Mouse (Mus musculus): ENCODE data around the gene Abcc12. TPM values are rescaled to one million over a fixed set of nuclear protein-coding genes. Genes with fewer than 3 reads are reported as not detected.

Abcc12 gene
- total RNA-seq, 1 experiment from 2014 or later, result 0.12 TPM

DNA sequence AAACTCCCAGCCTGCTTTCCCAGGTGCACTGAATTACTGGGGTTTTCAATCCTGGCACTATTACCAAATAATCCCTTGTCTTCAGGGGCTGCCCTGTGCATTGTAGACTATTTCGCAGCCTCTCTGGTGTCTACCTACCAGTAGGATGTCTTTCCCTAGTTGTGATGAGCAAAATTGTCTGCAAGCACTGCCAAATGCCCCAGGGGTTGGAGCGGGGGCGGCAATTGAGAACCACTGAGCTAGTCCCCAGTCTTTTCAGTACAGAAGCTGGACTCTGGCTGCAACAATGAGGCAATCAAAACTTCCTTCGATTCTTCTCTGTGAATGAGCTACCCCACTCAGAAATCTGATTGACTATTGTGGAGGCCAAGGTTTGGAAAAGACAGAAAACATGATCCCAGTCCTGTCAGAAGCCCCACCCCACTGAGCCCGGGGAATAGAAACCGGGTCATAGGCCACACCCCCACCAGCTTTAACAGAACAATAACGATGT, 45.4 kb downstream of the Abcc12 start:
- no peak for ATAC-seq (ENCODE audit: extremely low read depth, insufficient number of reproducible peaks, low FRiP score, poor library complexity, severe bottlenecking)

DNA sequence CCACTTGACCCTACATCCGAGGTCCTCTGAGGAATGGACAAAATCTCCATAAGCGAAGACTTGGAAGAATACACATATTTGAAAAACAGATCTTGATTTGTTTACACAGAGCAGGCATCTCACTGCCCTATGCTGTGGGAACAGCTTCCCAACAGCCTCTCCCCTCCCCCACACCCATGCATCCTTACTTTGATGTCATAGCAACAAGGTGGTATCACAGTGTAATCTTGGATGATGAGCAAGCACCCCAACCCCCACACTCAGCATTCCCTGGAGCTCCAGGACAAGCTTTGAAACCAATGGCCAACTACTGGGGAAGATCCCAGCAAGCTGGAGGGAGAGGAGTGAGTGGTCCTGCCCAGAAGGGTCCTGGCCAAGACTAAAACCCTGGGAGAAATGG, 50.8 kb downstream of the Abcc12 start:
- ATAC-seq (ENCODE audit: extremely low read depth, insufficient number of reproducible peaks, low FRiP score, poor library complexity, severe bottlenecking), result no peak

DNA sequence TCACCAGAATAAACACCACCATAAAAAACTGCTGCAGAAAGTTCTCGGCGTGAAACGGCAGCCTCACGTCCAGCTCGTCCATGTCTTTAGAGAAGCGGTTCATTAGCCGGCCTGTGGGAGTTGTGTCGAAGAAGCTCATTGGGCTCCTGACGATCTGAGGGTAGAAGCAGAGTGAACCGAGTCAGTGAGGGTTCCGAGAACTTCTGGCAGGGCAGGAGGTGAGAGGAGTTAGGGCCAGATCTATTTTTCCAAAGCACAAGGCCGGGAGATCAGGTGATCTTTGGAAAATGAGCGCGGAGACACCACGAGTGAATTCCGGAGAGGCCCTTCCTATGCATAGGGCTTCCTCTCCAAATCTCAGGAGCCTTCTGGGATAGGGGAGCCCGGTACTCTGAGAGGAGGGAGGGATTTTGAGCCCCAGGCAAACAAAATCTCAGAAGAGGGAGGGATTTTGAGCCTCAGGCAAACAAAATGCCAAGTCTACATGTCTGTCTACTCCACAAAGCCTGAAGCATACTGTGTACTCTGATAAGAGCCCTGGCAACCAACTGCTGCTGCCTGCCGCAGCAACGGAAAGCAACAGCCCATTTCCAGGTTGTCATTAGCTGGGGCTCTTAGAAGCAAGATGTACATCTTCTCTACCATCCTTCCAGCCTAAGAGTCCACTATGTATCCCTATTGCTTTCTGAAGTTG, 53.0 kb downstream of the Abcc12 start:
- no peak for ATAC-seq (ENCODE audit: extremely low read depth, insufficient number of reproducible peaks, low FRiP score, poor library complexity, severe bottlenecking)

DNA sequence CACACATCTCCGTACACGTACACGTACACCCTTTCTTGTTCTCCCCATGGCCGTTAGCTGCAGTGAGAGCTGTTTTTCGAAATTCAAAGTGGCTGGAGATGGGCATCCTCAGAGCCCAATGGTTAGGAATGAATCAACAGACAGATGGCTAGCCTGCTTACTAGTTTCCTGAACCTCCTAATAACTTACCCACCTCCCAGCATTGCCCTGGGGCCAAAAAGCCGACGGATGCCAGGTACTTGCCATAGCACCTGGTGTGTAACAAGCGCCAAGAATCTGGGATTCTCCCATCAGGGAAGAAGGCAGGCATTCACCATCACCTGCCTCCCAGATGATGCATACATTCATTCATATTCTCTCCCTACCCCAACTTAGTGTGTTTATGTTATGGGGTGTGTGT, 53.7 kb downstream of the Abcc12 start:
- ATAC-seq (ENCODE audit: extremely low read depth, insufficient number of reproducible peaks, low FRiP score, poor library complexity, severe bottlenecking), result no peak

DNA sequence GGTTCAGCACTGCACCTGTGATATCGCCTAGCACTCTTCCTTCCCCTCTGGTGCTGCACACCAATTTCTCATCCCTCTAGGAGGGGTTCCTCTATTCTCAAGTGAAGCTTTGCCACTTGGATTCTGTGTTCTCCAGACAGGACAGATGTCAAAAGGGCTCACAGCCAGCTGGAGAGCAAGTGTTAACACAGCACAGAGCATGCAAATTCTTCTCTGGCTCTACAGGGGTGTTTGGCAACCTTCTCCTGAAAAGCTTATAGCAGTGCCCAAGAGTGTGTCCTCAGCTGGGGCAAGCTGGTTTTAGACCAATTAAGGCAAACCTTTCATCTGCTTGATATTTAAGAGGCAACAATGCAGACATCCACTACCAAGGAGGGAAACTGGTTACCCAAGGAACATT, 66.3 kb downstream of the Abcc12 start:
- no peak for ATAC-seq (ENCODE audit: extremely low read depth, insufficient number of reproducible peaks, low FRiP score, poor library complexity, severe bottlenecking)

DNA sequence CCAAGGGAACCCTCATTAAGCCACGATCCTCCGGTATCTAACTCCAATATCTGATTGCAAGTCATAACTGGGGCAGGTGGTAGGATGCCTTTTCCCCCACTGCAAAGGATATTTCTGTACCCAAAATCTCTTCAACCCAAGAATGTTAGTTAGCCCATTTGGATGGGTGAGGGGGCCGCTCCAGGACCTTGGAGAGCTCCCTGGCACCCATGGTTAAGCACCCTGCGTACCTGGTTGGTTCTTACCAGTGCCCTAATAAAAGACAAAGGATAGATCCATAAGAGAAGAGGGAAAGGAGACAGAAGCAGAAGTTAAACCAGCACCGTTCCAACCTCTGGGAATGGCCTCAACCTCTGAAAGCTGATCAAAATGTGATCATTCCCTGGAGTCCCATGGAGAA, 67.6 kb downstream of the Abcc12 start:
- ATAC-seq (ENCODE audit: extremely low read depth, insufficient number of reproducible peaks, low FRiP score, poor library complexity, severe bottlenecking), result no peak

DNA sequence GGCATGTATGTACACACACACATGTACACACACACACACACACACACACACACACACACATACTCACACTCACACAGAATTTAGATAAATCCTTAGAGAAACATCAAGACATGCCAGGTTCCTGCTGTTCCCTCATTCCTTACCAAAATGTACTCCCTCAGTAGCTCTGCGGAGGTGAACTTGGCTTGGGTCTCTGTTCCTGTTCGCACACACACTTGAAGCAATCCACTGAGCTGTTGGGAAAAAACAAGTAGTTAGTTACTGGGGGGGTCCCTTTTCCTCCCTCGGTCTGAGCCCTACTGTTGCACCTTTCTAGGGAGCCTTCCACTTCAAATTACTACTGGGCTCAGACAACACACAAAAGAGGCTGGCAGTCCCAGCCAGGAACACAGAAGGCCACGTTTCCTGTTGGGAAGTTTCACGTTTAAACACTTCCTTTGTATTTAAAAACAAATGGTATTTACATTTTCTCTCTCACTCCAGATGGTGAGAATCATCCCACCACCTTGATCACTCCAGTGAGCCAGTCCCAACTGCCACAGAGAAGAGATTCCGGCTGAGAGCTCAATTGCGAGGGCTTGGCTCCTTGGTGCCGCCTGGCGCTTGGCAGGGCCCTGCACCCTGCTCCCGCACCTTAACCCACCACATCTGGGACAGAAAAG, 68.2 kb downstream of the Abcc12 start:
- ATAC-seq (ENCODE audit: extremely low read depth, insufficient number of reproducible peaks, low FRiP score, poor library complexity, severe bottlenecking), result no peak

DNA sequence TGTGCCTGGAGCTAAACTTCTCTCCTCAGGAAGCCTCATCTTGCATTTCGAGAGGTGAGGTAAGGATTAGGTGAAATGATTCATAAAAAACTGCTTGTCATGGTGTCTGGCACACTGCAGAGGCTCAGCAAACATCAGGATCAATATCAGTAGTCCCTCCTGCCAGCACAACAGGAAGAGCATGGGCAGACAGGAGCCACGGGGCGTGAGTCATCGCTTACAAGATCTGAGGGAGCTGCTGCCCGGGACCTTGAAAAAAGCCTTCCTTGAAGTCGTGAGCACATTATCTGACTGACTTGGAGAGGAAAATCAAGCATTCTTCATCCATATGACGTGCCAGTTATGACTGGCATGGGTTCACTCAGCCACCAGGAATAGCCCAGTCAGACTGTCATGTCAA, 79.1 kb downstream of the Abcc12 start:
- ATAC-seq (ENCODE audit: extremely low read depth, insufficient number of reproducible peaks, low FRiP score, poor library complexity, severe bottlenecking), result no peak

DNA sequence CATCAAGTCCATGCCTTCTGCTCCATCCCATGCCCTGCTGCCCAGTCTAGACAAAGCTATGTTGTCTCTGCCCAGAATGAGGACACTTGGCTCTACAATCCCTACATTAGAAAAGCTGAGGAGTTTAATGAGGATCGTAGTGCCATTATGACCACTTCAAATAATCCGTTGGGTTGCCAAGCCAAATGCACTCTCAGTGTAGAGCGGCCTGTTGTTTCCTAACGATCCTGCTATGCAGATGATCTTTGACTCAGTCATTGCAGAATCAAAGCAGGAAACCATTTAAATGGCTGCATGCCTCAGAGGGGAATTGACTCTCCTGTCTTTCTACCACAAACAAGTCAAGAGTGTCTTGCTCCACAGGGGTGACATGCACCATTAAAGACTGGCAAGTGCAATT, 85.4 kb downstream of the Abcc12 start:
- no peak for ATAC-seq (ENCODE audit: extremely low read depth, insufficient number of reproducible peaks, low FRiP score, poor library complexity, severe bottlenecking)

DNA sequence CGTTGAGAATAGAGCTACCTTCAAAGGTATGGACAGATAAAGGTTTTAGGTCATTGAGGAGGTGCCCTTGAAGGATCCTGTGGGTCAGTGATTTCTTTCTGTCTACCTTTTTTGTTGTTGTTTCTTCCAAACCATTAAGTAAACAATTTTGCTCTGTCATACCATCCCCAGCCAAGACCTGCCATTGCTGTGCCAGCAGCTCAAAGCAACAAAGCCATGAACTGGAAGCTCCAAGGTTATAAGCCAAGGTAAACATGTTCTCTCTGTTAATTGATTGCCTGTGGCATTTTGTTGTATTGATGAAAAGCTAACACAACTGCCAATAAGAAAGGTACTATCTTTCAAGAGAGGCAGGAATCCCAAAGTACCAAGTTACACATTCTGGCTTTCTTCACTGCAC, 86.6 kb downstream of the Abcc12 start:
- ATAC-seq (ENCODE audit: extremely low read depth, insufficient number of reproducible peaks, low FRiP score, poor library complexity, severe bottlenecking), result no peak

DNA sequence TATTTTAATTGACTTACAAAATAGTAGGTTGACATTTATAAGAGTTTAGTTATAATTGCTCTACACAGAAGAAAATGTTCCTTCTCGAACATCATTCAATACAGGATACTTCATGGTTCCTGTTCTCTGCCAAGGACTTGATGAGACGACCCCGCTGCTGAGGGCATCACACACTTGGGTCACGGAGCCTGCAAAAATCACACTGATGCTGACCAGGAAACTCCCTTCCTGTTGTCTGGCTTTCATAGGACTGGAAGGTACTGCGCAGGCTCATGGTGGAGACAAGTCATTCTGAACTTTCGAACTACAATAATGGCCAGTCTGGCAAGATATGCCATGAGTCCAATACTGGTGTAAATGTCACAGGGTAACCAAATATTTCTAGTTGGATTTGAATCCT, 95.1 kb downstream of the Abcc12 start:
- no peak for ATAC-seq (ENCODE audit: extremely low read depth, insufficient number of reproducible peaks, low FRiP score, poor library complexity, severe bottlenecking)

DNA sequence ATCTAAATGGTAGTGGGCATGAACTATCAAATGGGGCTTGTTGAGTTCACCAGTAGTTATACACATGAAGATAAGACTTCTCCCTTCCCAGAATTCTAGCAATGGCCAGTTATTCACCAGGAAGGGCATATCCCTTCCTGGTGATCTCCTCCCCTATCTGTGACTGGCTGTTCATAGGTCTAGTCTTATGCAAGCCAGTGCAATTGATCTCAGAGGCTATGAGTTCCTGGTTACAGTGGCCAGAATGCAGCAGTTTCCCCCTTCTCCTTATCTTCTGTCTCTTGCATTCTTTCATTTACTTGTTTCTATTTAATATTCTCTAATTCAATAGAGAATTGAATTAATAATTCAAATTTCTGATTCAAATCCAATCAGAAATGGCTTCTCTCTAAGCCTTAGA, 96.2 kb downstream of the Abcc12 start:
- no peak for ATAC-seq (ENCODE audit: extremely low read depth, insufficient number of reproducible peaks, low FRiP score, poor library complexity, severe bottlenecking)

DNA sequence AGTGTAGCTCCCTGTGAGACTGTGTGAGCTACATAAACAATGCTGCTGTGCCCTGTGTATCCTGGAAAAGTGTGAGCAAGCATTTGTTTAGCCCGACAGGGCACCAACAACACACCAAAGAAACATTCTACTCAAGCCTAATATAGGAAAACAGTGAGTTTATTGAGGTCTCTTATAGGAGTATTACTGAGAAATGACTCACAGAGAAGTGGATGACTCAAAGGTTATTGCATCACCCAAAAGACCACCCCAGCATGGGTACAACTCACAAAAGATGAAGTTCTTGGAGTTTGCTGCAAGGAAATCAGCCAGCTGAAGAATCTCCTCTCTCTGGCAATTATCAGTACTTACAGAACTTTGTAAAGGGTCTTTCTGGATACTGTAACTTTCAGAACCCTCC, 98.4 kb downstream of the Abcc12 start:
- no peak for ATAC-seq (ENCODE audit: extremely low read depth, insufficient number of reproducible peaks, low FRiP score, poor library complexity, severe bottlenecking)

DNA sequence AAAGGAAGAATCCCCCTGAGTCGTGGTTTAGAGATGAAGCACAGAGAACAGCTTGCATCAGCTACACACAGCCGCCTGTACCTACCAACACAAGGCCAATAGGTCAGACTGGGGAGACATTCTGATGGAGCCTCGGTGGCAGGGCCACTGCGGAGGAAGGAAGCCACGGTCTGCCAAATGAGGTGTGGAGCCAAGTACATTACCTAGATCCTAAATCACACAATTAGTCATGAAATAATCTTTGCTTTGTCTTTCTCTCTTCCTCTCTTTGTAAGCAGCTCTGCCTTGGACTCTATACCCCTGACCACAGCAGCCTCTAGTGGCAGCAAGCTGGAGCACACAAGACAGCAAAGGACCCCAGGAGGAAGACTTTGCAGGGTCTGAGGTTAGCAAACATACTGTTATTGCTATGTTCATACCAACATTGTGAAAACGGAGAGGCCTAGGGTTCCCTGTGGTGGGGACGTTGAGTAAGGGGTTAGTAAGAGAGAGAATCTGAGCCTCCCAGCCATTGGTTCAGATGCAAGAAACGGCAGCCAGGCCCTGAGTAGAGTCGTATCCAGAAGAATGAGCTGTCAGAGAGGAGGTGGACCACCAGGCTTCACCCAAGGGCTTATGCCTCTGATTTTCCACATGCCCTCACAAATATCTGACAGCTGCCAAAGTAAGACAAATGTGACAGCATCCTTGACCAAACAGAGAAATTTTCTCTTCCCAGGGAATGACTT, 104.6 kb downstream of the Abcc12 start:
- ATAC-seq (ENCODE audit: extremely low read depth, insufficient number of reproducible peaks, low FRiP score, poor library complexity, severe bottlenecking), result no peak

DNA sequence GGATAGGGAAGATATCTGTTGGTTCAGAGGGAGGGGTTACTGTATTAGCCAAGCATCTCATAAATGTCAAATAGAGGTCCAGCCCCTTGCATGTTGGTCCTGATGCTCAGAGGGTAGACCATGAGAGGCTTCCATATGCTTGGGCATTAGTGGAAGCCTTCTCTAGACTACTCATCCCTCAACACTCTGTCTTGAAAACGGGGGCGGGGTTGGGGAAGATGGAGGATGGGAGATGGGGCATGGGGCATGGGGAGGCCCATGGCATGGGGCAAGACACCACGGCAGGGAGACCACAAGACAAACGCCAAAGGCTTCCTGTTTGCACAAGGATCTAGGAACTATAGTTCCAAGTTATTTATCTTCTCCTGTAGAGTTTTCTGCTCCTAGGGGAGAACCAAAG, 106.0 kb downstream of the Abcc12 start:
- no peak for ATAC-seq (ENCODE audit: extremely low read depth, insufficient number of reproducible peaks, low FRiP score, poor library complexity, severe bottlenecking)

DNA sequence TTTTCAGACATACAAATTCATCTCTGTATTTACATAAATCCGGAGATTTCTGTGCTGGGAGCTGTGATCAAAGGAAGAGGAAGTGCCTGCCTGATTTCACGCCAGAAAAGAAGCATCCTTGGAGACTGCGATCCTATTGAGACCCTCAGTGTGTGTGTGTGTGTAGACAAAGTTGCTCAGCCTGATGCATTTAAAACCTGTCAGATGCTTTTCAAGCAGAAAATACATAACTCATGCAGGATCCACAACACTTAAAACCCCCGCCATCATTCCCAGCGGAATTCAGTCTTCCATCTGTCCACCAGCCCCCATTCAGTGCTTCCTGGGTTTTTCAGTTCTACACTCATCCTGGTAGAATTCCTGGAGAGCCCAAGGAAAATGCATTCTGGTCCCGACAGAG, 107.4 kb downstream of the Abcc12 start:
- ATAC-seq (ENCODE audit: extremely low read depth, insufficient number of reproducible peaks, low FRiP score, poor library complexity, severe bottlenecking), result no peak

DNA sequence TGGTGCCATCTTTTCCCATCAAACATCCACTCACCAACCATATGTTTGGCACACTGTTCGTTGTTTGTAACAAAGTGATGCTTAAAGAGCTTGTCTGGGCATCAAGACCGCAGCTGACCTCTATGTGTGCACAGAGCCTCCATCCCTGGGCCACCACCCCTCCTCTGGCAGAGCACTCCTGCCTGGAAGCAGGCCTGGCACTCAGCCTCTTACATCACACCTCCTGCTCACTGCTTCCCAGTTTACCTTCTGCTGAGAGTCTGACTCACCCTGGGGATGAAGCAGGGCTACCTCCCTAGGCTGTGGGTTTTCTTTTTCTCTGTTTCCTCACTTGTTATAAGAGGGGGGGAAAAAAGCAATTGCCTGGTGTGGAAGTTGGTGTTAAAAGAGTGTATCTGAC, 109.8 kb downstream of the Abcc12 start:
- no peak for ATAC-seq (ENCODE audit: extremely low read depth, insufficient number of reproducible peaks, low FRiP score, poor library complexity, severe bottlenecking)

DNA sequence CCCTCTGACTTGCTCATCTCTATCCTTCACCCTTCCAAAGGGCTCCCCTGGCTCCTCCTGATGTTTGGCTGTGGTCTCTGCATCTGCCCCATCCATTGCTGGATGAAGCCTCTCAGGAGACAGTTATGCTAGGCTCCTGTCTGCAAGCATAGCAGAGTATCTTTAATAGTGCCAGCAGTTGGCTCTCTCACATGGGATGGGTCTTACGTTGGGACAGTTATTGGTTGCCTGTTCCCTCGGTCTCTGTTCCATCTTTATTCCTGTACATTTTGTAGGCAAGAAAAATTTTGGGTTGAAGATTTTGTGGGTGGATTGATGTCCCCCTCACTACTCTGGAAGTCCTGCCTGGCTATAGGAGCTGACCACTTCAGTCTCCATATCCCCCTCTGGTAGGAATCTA, 117.3 kb downstream of the Abcc12 start:
- ATAC-seq (ENCODE audit: extremely low read depth, insufficient number of reproducible peaks, low FRiP score, poor library complexity, severe bottlenecking), result no peak

DNA sequence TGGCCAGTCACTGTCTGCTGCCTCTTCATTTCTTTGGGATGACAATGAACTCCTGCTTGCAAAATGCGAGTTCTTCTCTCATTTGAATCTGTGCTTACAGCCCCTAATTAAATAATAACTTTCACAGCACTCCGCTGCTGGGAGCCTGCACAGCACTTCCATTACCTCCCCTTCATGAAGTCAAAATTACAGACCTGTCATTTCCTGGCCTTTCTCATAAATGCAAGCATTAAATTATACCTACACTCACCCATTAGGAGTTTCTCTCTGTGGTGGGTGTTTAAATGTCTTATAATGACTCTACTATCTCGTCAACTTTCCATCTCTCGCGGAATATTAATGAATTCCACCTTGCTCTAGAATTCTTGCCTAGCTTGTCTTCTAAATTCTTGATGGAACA, 120.1 kb downstream of the Abcc12 start:
- ATAC-seq (ENCODE audit: extremely low read depth, insufficient number of reproducible peaks, low FRiP score, poor library complexity, severe bottlenecking), result no peak
